Mouse (Mus musculus): ENCODE data around the gene Prkcq. TPM values are rescaled to one million over a fixed set of nuclear protein-coding genes. Genes with fewer than 3 reads are reported as not detected.

Gene Prkcq
- total and polyA plus RNA-seq, 2 experiments: 0.29 to 1.8 TPM

GRCm38 (mm10) chr2:11331528-11332446 is 159.9 kb downstream of the Prkcq start:
- H3K27me3 ChIP-seq (ENCODE audit: control insufficient read depth, insufficient read depth, low read length): no peaks in the 10 kb centered on the region
- DNase-seq (ENCODE audit: extremely low read depth, low read depth, low spot score): peak; percentile 98
- H3K36me3 ChIP-seq (ENCODE audit: control insufficient read depth, insufficient read depth, low read length): no peaks in the 10 kb centered on the region
- H3K9ac ChIP-seq (ENCODE audit: low read depth, low read length): no peak overlapping the region
- 7% methylated on average over 11 of the region's 11 CpGs for WGBS
- H3K4me1 ChIP-seq (ENCODE audit: control insufficient read depth, insufficient read depth, low read length): peaks cover 6% of the 10 kb centered on the region
- TF ChIP-seq CTCF (IDR thresholded peaks at IDR 0.05; ENCODE audit: low read depth, low read length) (peak; percentile 76), POLR2A (IDR thresholded peaks at IDR 0.05; ENCODE audit: extremely low read depth, insufficient read depth, low read length) (no peak)
- H3K27ac ChIP-seq (replicated peaks; ENCODE audit: insufficient read depth, low read depth, low read length): peak overlapping the region; percentile 79
- no peak overlapping the region for H3K4me3 ChIP-seq (ENCODE audit: insufficient read depth, low read depth, low read length)
- no peaks in the 10 kb centered on the region for H3K79me2 ChIP-seq (ENCODE audit: control insufficient read depth, insufficient read depth, low read length)

- no peak overlapping the region for H3K4me3 ChIP-seq (ENCODE audit: insufficient read depth, low read depth, low read length)
- WGBS: 56% methylated on average over 4 of the region's 4 CpGs
- no peak overlapping the region for H3K9ac ChIP-seq (ENCODE audit: low read depth, low read length)
- peaks cover 6% of the 10 kb centered on the region for H3K4me1 ChIP-seq (ENCODE audit: control insufficient read depth, insufficient read depth, low read length)
- TF ChIP-seq POLR2A (IDR thresholded peaks at IDR 0.05; ENCODE audit: extremely low read depth, insufficient read depth, low read length) (no peak), CTCF (IDR thresholded peaks at IDR 0.05; ENCODE audit: low read depth, low read length) (no peak)
- no peaks in the 10 kb centered on the region for H3K27me3 ChIP-seq (ENCODE audit: control insufficient read depth, insufficient read depth, low read length)
- H3K36me3 ChIP-seq (ENCODE audit: control insufficient read depth, insufficient read depth, low read length): no peaks in the 10 kb centered on the region
- no peak for DNase-seq (ENCODE audit: extremely low read depth, low read depth, low spot score)
- H3K27ac ChIP-seq (replicated peaks; ENCODE audit: insufficient read depth, low read depth, low read length): peak overlapping the region; percentile 79
- no peaks in the 10 kb centered on the region for H3K79me2 ChIP-seq (ENCODE audit: control insufficient read depth, insufficient read depth, low read length)
These were observed 160.6 kb downstream of the Prkcq start for GRCm38 (mm10) chr2:11332469-11332868.

DNA sequence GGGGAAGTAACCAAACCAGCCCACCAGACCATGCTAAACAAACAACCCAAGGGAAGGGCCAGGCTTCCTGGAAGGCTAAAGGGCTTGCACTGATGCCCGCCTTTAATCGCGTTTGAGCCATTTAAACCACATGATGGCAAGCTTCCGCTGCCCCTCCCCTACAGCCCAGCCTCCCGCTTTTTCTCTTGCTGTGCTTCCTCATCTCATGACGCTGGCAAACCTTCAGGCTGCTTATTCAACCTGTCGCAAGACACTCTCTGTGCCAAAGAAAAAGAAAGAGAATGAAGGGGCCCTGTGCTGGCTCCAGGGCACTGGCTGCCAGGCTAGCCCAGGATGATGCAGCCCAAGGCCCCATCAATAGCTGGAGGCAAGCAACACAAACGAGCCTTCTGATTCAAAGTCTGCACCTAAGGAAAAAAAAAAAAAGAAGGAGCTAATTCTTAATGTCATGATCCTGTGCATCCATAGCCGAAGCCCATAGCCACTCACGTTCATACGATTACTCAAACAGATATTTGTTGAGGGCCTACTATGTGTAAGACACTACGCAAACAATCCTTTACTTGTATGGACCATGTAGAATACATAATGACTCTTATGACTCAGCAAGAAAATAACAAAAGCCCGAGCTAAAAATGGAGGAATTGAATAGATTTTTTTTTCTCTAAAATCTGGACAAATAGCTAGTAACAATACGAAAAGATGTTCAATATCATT is 161.6 kb downstream of the Prkcq start:
- Histone ChIP-seq H3K36me3 (ENCODE audit: control insufficient read depth, insufficient read depth, low read length) (no peaks in the 10 kb centered on the region), H3K9ac (ENCODE audit: low read depth, low read length) (no peak overlapping the region), H3K4me3 (ENCODE audit: insufficient read depth, low read depth, low read length) (no peak overlapping the region), H3K27me3 (ENCODE audit: control insufficient read depth, insufficient read depth, low read length) (no peaks in the 10 kb centered on the region), H3K79me2 (ENCODE audit: control insufficient read depth, insufficient read depth, low read length) (no peaks in the 10 kb centered on the region), H3K4me1 (ENCODE audit: control insufficient read depth, insufficient read depth, low read length) (peaks cover 6% of the 10 kb centered on the region), H3K27ac (replicated peaks; ENCODE audit: insufficient read depth, low read depth, low read length) (no peak overlapping the region)
- DNase-seq (ENCODE audit: extremely low read depth, low read depth, low spot score): peak; percentile 29
- TF ChIP-seq CTCF (IDR thresholded peaks at IDR 0.05; ENCODE audit: low read depth, low read length) (no peak), POLR2A (IDR thresholded peaks at IDR 0.05; ENCODE audit: extremely low read depth, insufficient read depth, low read length) (no peak)
- WGBS: 77% methylated on average over 14 of the region's 14 CpGs

DNA sequence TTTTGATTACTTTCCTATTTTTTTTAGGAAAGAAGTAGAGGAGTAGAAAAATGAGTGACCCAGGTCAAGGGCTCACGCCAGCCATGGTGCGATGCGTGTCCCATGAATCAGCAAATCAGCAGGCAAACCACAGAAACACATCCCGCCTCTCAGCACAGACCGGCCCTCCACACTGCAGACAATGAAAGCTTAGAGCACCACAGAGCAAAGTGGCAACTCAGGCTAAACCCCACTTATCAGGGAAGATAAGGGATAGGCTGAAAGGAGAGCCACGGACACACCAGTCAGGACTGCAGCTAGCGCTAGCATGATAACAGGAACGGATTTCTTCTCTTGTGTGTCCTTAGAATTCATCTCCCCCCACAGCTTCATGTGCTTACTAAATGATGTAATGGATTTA is 164.4 kb downstream of the Prkcq start:
- Histone ChIP-seq H3K4me1 (ENCODE audit: control insufficient read depth, insufficient read depth, low read length) (peaks cover 6% of the 10 kb centered on the region), H3K27me3 (ENCODE audit: control insufficient read depth, insufficient read depth, low read length) (no peaks in the 10 kb centered on the region), H3K4me3 (ENCODE audit: insufficient read depth, low read depth, low read length) (no peak overlapping the region), H3K36me3 (ENCODE audit: control insufficient read depth, insufficient read depth, low read length) (no peaks in the 10 kb centered on the region), H3K9ac (ENCODE audit: low read depth, low read length) (no peak overlapping the region), H3K79me2 (ENCODE audit: control insufficient read depth, insufficient read depth, low read length) (no peaks in the 10 kb centered on the region), H3K27ac (replicated peaks; ENCODE audit: insufficient read depth, low read depth, low read length) (no peak overlapping the region)
- TF ChIP-seq CTCF (IDR thresholded peaks at IDR 0.05; ENCODE audit: low read depth, low read length) (no peak), POLR2A (IDR thresholded peaks at IDR 0.05; ENCODE audit: extremely low read depth, insufficient read depth, low read length) (no peak)
- peak; percentile 24 for DNase-seq (ENCODE audit: extremely low read depth, low read depth, low spot score)
- WGBS: 42% methylated on average over 8 of the region's 8 CpGs

GRCm38 (mm10) chr2:11338931-11339839 is 167.3 kb downstream of the Prkcq start:
- TF ChIP-seq CTCF (IDR thresholded peaks at IDR 0.05; ENCODE audit: low read depth, low read length) (no peak), POLR2A (IDR thresholded peaks at IDR 0.05; ENCODE audit: extremely low read depth, insufficient read depth, low read length) (no peak)
- WGBS: 80% methylated on average over 14 of the region's 14 CpGs
- H3K27me3 ChIP-seq (ENCODE audit: control insufficient read depth, insufficient read depth, low read length): no peaks in the 10 kb centered on the region
- H3K9ac ChIP-seq (ENCODE audit: low read depth, low read length): no peak overlapping the region
- H3K27ac ChIP-seq (replicated peaks; ENCODE audit: insufficient read depth, low read depth, low read length): no peak overlapping the region
- peak; percentile 58 for DNase-seq (ENCODE audit: extremely low read depth, low read depth, low spot score)
- no peaks in the 10 kb centered on the region for H3K79me2 ChIP-seq (ENCODE audit: control insufficient read depth, insufficient read depth, low read length)
- H3K4me1 ChIP-seq (ENCODE audit: control insufficient read depth, insufficient read depth, low read length): no peaks in the 10 kb centered on the region; the same call in 1 of the 2 replicates
- H3K4me3 ChIP-seq (ENCODE audit: insufficient read depth, low read depth, low read length): no peak overlapping the region
- no peaks in the 10 kb centered on the region for H3K36me3 ChIP-seq (ENCODE audit: control insufficient read depth, insufficient read depth, low read length)
